Mouse (Mus musculus) ovary, postnatal 14 days (tissue): ENCODE data around the gene Cyp2d9.
"Not testable (repeated sequence)": the region's sequence is repeated elsewhere in the genome, so short reads cannot be mapped to it uniquely, and the experiment has no call there.

Experiments used
- DNase-seq: peaks from one replicate; pipeline ENCODE4 v3.0.0; 2022; ENCODE audit warnings: low spot score

Gene Cyp2d9

GRCm38 (mm10) chr15:82450045-82450444, 16.8 kb downstream of the Cyp2d9 start:
- DNase-seq = not testable (repeated sequence)

- not testable (repeated sequence) for DNase-seq
Observed at GRCm38 (mm10) chr15:82452133-82452532, 18.9 kb downstream of the Cyp2d9 start.

GRCm38 (mm10) chr15:82453501-82453900, 20.3 kb downstream of the Cyp2d9 start:
- DNase-seq = not testable (repeated sequence)

GRCm38 (mm10) chr15:82456086-82456790, 23.0 kb downstream of the Cyp2d9 start:
- not testable (repeated sequence) for DNase-seq

GRCm38 (mm10) chr15:82457064-82458021, 24.1 kb downstream of the Cyp2d9 start:
- no peak for DNase-seq

- not testable (repeated sequence) for DNase-seq
Observed at GRCm38 (mm10) chr15:82459266-82459665, 26.0 kb downstream of the Cyp2d9 start.

- DNase-seq = no peak
Observed at GRCm38 (mm10) chr15:82464701-82465100, 31.5 kb downstream of the Cyp2d9 start.

- DNase-seq = not testable (repeated sequence)
Observed at GRCm38 (mm10) chr15:82494273-82494672, 61.0 kb downstream of the Cyp2d9 start.
